Mouse (Mus musculus) spleen, postnatal 36 days (tissue): ENCODE results near the gene Nxnl2.

Source experiments
- DNase-seq, 2 experiments: peaks; one replicate each; pipeline ENCODE4 v3.0.0; 2022; ENCODE audit warnings: low spot score in 2 of 2, mixed read lengths in 1 of 2

Gene Nxnl2

DNA sequence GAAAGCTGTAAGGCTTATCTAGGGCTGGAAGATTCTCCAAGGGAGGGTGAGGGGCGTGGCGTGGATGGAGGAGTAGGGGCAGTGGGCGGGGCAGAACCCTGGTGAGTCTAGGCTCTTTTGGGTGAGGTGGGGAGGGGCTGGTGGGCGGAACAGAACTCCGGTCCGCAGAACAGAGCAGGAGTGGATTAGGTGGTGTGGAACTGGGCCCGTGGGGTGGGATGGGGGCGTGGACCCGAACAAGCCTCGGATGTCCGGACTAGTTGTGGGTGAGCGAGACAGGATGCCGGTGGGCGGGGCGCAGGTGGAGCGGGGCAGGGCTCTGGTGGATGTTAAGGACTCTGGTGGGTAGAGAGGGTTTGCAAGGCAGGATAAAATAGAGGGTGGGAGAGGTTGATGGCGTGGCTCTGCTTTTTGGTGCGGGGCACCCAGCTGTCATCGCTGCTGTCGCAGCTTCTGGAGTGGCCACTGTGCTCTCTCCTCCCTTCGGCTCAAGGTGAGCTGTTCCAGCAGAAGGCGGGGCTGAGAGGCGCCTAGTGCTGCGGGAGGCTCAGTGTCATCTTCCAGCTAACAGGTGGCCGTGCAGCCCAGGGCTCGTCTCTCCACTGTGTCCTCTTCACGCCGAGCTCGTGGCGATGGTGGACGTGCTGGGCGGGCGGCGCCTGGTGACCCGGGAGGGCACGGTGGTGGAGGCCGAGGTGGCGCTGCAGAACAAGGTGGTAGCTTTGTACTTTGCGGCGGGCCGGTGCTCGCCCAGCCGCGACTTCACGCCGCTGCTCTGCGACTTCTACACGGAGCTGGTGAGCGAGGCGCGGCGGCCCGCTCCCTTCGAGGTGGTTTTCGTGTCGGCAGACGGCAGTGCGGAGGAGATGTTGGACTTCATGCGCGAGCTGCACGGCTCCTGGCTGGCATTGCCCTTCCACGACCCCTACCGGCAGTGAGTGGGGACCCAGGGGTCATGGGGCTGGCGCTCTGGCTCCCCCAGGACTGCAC lies at the start of gene Nxnl2:
Gene Nxnl2, plus strand, starts transcription at position 332 of the 990 bp plus-strand sequence.
- DNase-seq = peak; percentile 67 to 69

DNA sequence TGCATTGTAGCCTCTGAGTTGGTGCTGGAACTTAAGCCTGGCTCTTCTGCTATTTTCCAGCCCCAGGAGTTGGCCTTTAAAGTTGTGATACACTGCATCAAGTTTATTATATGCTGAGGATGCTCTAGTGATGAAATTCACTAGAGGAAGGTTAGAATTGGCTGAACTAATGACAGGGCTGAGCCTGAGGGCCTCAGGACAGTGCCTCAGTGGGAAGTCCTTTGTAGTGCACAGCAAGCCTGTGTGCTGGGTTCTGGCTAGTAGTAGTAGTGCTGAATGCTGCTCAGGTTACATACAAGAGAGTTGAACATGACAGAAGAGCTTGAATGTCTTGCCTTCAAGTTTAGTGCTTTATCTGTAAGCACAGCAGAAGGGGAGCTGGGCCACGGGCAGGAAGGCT lies 48.9 kb upstream of the Nxnl2 start:
- DNase-seq = no peak

DNA sequence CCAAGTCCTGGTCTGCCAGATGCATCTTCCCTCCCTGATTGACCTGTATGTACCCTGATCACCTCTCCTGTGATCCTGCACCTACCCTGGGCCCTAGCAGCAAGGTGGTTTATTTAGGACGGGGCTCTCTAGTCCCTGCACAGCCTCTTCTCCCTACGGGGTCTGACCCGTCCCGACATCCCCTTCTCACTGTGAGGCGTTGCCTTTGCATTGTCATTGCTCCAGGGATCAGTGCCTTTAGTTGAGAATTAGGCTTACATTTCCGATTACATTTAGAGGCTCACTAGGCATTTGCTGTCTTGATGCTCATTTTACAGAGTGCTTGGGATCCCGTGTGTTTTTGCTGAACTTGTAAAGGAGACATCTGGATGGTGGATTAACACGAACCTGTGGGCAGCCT lies 48.1 kb upstream of the Nxnl2 start:
- no peak for DNase-seq

DNA sequence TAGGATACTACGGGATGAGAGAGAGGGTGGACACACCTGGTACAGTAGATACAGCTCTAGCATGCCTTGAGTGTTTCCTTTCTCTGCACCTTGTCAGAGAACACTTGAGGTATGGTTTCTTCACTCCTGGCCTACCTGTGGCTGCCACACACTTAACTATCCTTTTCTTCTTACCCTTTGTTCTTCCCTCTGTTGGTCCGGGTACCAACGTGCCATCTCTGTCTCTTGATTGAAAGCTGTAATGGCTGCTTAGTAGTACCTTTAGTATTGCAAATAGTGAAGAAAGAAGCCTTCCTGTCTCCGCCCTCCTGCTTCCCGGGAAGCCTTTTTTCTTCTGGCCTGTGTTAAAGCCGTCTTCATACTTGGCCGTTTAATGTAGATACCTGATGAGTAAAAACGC lies 45.5 kb upstream of the Nxnl2 start:
- DNase-seq = no peak

DNA sequence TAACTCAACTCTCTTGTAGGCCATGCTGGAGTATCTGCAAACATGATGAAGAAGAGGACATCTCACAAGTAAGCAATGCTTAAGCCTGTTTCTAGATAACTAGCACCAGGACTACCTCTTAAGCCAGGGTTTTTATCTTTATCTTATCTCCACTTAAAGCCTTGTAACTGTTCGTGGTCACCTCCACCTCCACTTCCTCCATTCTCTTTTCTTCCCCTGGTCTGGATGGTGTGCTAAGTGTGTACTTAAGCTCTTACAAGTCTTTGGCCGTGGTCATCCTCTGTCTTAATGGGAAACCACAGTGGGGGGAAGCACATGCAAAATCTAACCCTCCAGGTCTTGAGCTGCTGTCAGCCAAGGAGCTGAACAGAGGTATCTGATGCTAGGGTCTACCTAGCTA lies 42.9 kb upstream of the Nxnl2 start:
- no peak for DNase-seq

DNA sequence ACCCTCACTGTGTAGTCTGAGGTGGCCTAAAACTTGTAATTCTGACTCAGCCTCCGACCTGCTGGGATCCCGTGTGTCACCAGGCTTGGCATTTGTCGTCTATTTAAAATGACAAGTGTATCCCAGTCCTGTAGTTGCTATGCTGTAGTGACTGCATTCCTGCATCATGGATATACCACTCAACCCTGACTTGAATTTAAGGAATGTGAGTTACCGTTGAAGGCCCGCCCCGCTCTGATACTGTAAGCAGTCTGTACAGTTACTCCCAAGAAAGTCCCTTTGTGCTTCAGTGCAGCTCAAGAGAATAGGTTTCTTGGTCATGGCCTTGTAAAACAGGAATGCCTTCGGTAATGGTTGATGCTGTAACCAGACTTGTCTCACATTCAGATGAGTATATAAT lies 42.4 kb upstream of the Nxnl2 start:
- DNase-seq = no peak

DNA sequence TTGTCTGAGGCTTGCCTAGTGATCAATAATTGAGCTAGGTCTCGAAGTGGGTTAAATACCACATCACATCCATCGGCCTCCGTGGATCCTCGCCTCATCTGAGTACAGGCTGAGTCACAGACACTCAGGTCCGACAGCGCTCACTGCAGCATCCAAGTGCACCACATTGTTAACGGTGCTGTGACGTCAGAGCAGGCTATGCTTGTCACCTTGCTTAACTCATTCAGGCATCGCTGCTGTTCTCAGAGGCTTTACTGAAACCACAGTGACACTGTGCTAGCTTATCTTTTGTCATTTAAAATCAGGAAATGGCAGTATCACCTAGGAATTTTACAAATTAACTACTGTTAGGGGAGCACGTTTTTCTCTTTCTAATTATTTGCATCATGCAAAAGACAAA lies 39.6 kb upstream of the Nxnl2 start:
- no peak for DNase-seq

DNA sequence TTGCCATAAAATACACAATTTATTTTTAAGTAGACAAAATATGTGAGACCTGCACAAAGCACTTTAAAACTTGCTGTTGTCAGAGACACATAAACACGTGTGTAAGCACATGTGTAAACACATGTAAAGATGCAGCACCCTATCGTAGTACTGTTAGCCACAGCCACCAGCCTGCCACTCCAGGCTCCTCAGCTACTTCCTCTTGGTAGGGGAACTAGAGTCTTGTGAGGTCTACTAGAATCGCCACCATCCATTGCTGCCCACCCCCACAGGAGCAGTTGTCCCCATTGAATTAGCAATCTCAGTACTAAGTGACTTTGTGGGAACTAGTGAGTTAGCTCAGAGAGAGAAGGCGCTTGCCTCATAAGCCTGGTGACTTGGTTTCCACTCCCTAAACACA lies 34.5 kb upstream of the Nxnl2 start:
- no peak for DNase-seq

DNA sequence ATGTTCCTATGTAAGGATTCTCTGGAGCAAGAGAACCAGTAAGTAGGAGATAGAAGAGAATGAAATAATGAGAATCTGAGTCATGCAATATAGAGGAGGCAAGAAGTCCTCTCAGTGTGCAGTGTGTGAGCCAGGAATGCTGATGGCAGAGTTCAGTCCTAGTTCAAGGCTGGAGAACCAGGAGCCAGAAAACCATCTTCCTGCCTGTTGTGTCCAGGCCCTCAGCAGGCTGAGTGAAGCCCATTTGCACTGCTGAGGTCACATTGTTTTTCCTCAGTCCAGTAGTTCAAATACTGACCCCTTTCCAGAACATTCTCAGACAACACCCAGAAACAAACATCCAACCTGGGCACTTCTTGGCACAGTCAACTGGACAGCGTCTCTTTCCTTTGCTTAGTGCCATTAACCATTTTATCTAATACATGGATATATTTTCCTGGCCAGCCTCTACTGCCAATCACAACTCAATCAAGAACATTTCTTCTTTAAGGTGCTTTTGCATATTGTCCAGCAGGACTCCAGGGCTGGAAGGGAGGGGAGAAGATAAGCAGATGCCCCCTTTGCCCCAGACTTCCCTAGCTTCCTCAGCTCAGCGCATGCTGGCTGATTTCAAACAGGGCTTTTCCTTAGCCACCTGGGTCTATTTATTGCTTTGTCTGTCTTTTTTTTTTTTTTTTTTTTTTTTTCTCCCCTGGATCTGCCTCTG lies 33.7 kb upstream of the Nxnl2 start:
- DNase-seq = no peak

DNA sequence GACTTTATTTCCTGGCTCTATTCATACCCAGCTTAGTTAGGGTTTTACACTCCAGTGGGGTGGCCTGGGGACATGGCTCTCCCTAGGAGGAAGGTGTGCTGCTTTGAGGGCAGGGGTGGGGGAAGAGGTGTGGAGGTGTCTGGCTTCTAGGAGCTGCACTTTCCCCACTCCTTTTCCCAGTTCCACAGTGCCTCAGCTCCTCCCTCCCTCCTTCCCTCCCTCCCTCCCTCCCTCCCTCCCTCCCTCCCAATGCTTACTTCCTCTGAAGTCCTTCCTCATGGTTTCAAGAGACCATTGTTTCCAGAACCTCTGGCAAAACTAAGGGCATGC lies 33.2 kb upstream of the Nxnl2 start:
- DNase-seq = no peak

DNA sequence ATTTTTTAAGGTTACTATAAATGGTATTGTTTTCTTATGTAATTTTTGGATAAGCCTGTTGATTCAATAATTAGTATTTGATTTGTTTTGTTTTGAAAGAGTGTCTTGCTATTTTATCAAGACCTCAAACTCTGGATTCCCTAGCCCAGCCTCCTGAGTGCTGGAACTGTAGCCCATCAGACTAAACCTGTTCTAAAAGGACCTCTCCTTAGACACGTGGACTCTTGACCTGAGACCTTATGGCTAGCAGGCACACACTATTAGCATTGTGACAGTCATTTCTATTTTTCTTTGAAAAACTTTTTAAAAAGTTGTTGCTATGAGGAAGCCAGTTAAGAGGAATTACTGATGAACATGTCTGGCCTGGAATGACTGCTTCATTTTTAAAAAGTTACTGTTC lies 23.7 kb upstream of the Nxnl2 start:
- no peak for DNase-seq

DNA sequence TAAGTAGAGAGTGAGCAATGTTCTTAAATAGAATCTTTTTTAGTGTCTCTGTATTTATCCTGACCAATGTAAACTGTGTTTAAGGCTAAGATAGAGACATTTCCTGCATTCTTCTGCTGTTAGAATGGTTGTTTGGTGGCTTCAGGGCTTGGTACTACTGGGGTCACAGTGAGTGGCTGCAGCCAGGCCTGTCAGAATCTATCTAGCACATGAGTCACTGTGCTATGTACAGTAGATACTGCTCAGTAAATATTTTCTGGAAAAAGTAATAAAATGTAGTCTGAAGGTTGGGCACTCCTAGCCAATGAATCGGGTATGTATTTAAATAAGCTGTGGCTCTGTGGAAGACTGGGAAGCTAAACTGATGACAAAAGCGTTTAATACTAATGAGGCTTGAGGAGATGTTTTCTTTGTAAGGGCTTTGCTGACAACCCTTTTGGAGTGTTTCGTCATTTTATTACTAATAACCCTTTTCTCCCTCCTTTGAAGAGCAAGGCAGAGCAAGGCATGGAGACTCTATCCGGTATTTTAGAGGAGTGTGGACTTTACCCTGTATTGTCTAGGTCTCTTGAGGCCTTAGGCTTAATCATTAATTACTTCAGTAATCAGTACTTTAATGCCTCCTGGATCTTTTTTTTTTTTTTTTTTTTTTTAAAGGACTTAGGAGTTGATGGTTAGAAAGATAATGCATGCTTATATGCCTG lies 17.7 kb upstream of the Nxnl2 start:
- DNase-seq = no peak

DNA sequence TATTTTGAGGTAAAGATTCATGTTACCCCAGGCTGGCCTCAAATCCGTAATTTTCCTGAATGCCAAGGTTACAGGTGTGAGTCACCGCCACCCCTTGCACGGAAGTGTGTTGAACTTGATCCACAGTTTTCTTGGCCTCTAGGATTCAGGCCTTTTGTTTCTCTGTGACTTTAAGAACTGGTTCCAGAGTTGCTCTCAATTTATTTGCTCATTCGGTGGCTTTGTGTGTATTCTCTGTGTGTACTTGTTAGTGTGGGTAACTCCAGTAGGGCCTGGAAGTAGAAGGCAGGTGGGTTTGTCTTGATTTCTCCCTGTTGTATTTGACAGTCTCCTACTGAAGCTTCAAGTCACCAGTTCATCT lies 17.2 kb upstream of the Nxnl2 start:
- no peak for DNase-seq

DNA sequence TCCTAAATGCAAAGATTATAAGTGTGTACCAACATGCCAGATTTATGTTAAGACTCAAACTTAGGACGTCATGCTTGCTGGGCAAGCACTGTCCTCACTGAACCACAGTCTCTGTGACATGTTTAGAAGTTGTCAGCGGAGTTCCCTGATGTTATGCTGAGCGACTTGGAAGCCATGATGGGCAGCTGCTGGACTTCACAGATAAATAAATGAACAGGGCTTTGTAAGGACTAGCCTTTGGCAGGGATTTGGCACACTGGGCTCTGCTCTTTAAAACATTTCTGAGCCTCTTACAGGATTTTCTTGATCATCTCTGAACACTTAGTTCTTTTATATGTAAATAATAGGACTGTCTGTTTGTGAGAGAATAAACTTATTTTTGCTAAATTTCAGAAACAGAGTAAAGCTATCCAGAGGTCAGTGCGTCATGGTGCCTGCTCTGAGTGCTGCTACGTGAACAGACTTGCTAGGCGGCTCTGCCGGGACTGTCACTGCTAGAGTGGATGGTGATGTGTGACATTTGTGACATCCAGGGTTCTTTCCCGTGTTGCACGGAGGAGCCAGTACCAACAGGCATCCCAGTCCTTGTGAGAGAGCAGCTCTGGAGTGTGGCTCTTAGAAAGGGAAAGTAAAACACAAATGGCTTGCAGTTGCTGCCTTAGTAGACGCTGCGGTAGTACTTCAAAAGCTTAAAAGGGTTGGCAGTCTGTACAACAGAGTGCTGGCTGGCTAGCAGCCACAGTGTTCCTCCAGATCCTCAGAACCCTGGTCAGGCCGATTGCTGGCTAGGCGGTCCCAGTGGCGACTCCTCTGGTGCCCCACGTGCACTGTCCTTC lies 15.4 kb upstream of the Nxnl2 start:
- no peak for DNase-seq

DNA sequence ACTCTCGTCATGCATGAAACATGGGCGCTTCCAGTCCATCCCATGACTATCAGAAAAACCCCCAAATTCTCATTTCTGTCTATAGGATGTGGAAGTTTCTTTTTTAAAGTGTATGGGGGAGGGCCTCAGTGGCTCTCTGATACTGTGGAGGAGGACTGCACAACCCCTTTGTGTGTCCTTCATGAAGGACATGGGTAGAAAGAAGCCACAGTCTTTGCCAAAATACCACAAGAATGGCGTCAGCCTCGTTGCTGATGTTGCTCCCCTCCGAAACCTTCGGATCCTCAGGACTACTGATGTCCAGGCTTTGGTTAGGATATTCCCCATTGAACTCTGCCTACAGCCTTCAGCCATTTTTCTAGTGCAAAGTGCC lies 14.8 kb upstream of the Nxnl2 start:
- DNase-seq = no peak

DNA sequence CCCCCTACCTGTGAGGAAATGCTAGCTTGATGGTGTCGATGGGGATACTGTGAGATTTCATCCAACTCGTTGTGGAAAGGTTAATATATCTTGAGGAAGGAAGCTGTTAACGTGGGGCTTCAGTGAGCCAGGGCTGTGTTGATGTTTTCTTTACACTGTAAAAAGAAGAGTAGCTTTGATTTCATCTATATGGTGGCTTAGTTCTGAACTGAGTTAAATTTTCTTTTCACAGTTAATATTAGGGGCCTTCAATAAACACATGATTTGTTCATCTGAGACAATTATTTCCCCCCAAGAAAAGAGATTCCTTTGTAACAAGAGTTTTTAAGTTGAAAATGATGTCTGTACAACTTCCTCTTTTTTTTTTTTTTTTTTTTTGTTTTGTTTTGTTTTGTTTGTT lies 13.5 kb upstream of the Nxnl2 start:
- DNase-seq = no peak

DNA sequence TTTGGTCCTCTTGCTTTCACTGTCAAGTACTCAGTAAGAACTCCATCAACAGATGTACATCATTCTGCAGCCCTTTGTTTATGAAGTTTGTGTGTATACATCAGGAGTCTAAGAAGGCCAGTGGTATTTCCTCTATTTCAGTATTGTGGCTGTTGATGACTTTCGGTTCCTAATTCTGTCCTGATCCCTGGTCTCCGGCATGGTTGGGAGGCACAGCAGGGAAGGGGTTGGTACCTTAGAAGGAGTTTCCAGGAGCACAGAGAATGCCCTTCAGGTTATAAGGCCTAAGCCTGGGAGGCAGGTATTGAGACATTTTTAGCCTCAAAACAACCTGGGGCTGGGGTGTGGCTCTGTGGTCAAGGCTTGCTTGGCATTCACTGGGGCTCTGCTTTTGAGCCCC lies 9.2 kb upstream of the Nxnl2 start:
- no peak for DNase-seq

DNA sequence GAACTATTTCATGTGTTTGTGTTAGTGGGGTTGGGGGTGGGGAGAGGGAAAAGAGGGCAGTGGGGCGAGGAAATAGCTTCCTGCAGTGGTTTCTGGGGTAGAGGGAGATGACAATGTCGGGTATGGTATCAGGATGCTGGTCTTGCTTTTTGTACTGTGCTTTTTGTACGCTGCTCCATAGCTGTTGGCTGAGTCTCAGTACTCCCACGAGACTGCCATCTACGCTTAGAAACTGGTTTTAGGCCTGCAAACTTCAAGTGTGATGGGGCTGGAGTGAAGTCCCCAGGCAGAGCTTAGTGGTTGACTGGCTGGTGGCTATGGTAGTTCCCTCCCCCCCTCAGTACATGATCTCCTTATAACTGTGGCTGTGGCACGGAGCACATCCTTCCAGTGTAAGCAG lies 8.6 kb upstream of the Nxnl2 start:
- DNase-seq = peak; percentile 12 to 30

DNA sequence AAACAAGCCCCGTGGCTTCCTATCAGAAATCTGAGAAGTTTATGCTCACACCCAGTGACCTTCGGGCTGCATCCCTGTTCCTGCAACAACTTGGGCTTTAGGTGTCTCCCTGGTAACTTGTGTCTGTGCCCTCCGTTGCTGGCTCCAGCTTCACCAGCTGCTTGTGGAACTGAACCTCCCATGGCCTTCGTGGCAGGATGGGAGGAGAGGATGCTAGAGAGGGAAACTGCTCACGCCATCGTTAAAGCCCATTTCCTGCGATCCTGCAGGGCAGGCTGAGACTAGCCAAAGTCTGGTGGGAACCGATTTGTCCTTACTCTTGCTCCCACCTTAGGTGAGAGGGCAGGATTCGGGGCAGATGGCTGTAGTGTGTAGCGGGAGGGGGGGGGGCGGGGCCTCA lies 4.1 kb upstream of the Nxnl2 start:
- DNase-seq = no peak

DNA sequence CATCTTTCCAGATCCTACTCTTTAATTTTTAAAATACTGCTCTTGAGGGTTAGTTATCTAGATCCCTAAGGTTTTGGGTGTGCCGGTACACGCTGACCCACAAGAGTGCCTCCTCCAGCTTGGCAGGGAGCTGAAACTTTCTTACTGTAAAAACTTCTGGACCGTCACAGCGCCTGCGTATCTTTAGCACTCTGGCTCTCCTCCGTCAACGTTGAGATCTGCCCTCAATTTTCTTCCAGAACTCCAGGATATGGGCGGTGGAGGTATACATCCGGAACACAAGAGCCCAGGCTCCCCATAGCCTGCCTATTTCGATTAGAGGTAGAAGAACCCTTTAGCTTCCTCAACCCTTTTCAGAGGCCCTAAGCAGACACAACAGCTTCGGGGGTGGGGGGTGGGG lies 607 bp upstream of the Nxnl2 start:
- no peak for DNase-seq

DNA sequence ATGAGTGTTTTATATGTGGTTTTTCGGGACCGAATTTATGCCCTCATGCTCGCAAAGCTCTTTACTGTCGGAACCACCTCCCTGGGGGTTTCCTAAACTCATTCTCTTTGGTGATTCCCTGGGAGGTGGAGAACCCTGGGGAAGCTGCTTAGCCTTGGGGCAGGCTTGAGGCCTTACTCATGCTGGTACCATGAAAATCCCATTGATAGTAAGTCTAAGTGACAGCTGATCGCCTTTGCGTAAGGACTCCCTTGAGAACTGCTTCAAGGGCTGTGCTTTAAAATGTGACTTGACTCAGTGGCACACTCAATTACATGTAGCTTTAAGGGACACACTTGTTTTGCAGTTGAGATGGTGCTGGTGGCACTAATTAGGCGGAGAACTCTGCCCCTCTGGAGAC lies 1.8 kb downstream of the Nxnl2 start:
- DNase-seq = no peak

DNA sequence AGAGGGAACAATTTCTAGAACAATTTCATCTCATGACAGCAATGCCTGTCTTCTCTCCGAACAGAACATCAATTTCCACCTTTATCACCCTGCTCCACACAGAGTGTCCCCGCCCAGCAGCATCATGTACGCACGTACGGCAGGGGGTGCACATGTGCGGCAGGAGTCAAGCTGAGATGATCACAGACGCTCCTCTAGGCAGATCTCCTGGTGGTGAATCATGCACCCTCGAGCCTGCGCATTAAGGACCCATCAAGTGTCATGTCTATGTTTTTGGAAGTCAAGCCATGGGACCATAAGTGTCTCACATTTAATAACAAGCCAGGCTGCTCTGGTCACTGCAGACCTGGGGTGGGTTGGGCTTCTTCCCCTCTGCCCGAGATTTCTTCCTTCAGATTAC lies 8.1 kb downstream of the Nxnl2 start:
- no peak for DNase-seq
